Mouse (Mus musculus) forebrain, embryonic 11.5 days (tissue): ENCODE data around the gene Gm45062. TPM values are rescaled to one million over a fixed set of nuclear protein-coding genes. Genes with fewer than 3 reads are reported as not detected.

Experiments
- ATAC-seq: fragments of 200-750 bp; cut with Nextera tagmentation; replicated peaks from 2 replicates; pipeline ENCODE4 v1.8.0; 2017; ENCODE audit warnings: moderate TSS enrichment; ENCODE audit not compliant: low FRiP score
- DNase-seq: peaks from one replicate; pipeline ENCODE4 v3.0.0-alpha.2; 2017; ENCODE audit warnings: low spot score
- H3K27ac ChIP-seq: fragments of 300-500 bp; sonication (generic); 2 replicates; pipeline ENCODE4 v1.5.1; 2014; ENCODE audit warnings: low read depth, low read length
- H3K27me3 ChIP-seq: fragments of 300-500 bp; sonication (generic); 2 replicates; pipeline ENCODE4 v1.6.1; 2014; ENCODE audit warnings: mild to moderate bottlenecking, low read length, mixed read lengths; ENCODE audit not compliant: control insufficient read depth, insufficient read depth
- H3K36me3 ChIP-seq: fragments of 300-500 bp; sonication (generic); 2 replicates; pipeline ENCODE4 v1.6.1; 2014; ENCODE audit warnings: mild to moderate bottlenecking, low read length, moderate library complexity, mixed read lengths; ENCODE audit not compliant: control insufficient read depth, insufficient read depth
- H3K4me1 ChIP-seq: fragments of 300-500 bp; sonication (generic); replicated peaks from 2 replicates; pipeline ENCODE4 v1.6.1; 2014; ENCODE audit warnings: low read length, mixed read lengths; ENCODE audit not compliant: control insufficient read depth, insufficient read depth
- H3K4me2 ChIP-seq: fragments of 300-500 bp; sonication (generic); 2 replicates; pipeline ENCODE4 v1.6.1; 2014; ENCODE audit warnings: low read depth, mild to moderate bottlenecking, low read length, moderate library complexity, mixed read lengths; ENCODE audit not compliant: severe bottlenecking
- H3K4me3 ChIP-seq: fragments of 300-500 bp; sonication (generic); 2 replicates; pipeline ENCODE4 v1.5.1; 2014; ENCODE audit warnings: low read depth, low read length
- H3K9ac ChIP-seq: fragments of 300-500 bp; sonication (generic); 2 replicates; pipeline ENCODE4 v1.6.1; 2014; ENCODE audit warnings: low read length
- H3K9me3 ChIP-seq: fragments of 300-500 bp; sonication (generic); 2 replicates; pipeline ENCODE4 v1.6.1; 2016; ENCODE audit warnings: low read length, mixed read lengths; ENCODE audit not compliant: control insufficient read depth
- WGBS: fragments of 180-500 bp; shearing (Covaris S2); extraction: QIAGEN DNeasy Blood & Tissue Kit; methylation state at CpG from one replicate; pipeline ENCODE4 v1.1.7; 2014; 5-methylcytosine and 5-hydroxymethylcytosine counted together
- polyA plus RNA-seq: library from polyadenylated mRNA; unstranded; fragments of >200 nt; fragmentation: Nextera tagmentation; extraction: Ambion mirVana; gene quantifications from 2 replicates; pipeline ENCODE4 v1.2.1, GENCODE M21; 2014

Gene Gm45062
- polyA plus RNA-seq, 1 experiment from 2014 or later: 19.1 TPM

DNA sequence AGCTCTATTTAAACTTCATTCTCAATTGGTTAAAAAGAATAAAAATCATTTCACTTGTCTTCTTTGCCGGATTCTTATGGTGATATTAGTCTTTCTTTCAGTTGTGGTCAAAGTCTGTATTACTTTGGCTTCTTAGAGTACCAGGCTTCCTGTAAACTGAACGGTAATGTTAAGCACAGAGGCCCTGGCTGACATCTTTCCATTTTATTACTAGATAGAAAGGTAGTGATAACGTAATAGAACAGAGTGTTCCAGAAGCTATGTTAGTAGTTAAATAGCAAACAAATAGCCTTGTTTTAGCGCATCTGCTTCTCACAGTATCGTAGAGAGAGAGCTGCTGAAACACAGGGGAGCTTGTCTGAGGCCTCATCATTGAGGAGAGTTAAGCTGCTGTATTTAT, 146.6 kb downstream of the Gm45062 start:
- Histone ChIP-seq H3K4me1 (no peaks in the 10 kb centered on the region), H3K27me3 (no peaks in the 10 kb centered on the region), H3K9me3 (no peaks in the 10 kb centered on the region), H3K9ac (no peak overlapping the region), H3K27ac (no peak overlapping the region), H3K4me3 (no peak overlapping the region), H3K36me3 (no peaks in the 10 kb centered on the region), H3K4me2 (no peak overlapping the region)
- no peak for ATAC-seq
- WGBS: 91% methylated on average over 5 of the region's 5 CpGs
- DNase-seq: no peak

DNA sequence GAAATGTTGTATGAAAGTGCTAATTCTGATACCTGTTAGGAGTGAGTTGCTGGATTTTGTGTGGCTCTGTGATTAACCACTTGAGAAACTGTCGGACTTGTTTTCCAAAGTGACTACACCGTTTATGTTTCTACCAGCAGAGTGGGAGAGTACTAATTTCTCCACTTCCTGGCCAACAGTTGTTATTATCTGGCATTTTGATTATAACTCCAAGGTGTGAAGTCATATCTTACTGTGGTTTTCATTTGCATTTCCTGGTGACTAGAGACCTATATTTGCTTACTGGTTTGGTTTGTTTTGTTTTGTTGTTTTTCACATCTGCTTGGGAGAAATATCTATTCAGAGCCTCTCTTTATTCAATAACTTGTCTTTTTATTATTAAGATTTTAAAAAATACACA, 149.1 kb downstream of the Gm45062 start:
- DNase-seq: no peak

GRCm38 (mm10) chr6:8409865-8410264, 150.6 kb downstream of the Gm45062 start:
- Histone ChIP-seq H3K36me3 (no peaks in the 10 kb centered on the region), H3K9me3 (no peaks in the 10 kb centered on the region), H3K9ac (no peak overlapping the region), H3K27me3 (no peaks in the 10 kb centered on the region), H3K4me3 (no peak overlapping the region), H3K27ac (no peak overlapping the region), H3K4me2 (no peak overlapping the region), H3K4me1 (no peaks in the 10 kb centered on the region)
- DNase-seq: no peak
- no peak for ATAC-seq
- 87% methylated on average over 4 of the region's 4 CpGs for WGBS

More for the DNA sequence above, 149.1 kb downstream of the Gm45062 start:
- no peaks in the 10 kb centered on the region for H3K9me3 ChIP-seq
- no peaks in the 10 kb centered on the region for H3K4me1 ChIP-seq
- no peaks in the 10 kb centered on the region for H3K27me3 ChIP-seq
- ATAC-seq: no peak
- no peaks in the 10 kb centered on the region for H3K36me3 ChIP-seq
- H3K9ac ChIP-seq: no peak overlapping the region
- H3K4me3 ChIP-seq: no peak overlapping the region
- H3K4me2 ChIP-seq: no peak overlapping the region
- no peak overlapping the region for H3K27ac ChIP-seq
- WGBS: 91% methylated on average over 2 of the region's 2 CpGs

- no peak overlapping the region for H3K4me3 ChIP-seq
These were observed 153.8 kb downstream of the Gm45062 start for GRCm38 (mm10) chr6:8412845-8413598.

GRCm38 (mm10) chr6:8414020-8414419, 154.8 kb downstream of the Gm45062 start:
- Histone ChIP-seq H3K27ac (no peak overlapping the region), H3K4me1 (no peaks in the 10 kb centered on the region), H3K4me3 (no peak overlapping the region), H3K9ac (no peak overlapping the region), H3K9me3 (no peaks in the 10 kb centered on the region), H3K36me3 (no peaks in the 10 kb centered on the region), H3K4me2 (no peak overlapping the region), H3K27me3 (no peaks in the 10 kb centered on the region)
- ATAC-seq (no peak), DNase-seq (no peak)
- 54% methylated on average over 9 of the region's 9 CpGs for WGBS

More at GRCm38 (mm10) chr6:8412845-8413598, 153.8 kb downstream of the Gm45062 start:
- H3K9me3 ChIP-seq: no peaks in the 10 kb centered on the region
- H3K4me1 ChIP-seq: no peaks in the 10 kb centered on the region
- ATAC-seq (peak; percentile 27; the same call in 1 of the 2 replicates), DNase-seq (no peak)
- H3K36me3 ChIP-seq: no peaks in the 10 kb centered on the region
- H3K27me3 ChIP-seq: no peaks in the 10 kb centered on the region
- H3K4me2 ChIP-seq: no peak overlapping the region
- WGBS: 76% methylated on average over 10 of the region's 10 CpGs
- H3K27ac ChIP-seq: no peak overlapping the region
- H3K9ac ChIP-seq: no peak overlapping the region

DNA sequence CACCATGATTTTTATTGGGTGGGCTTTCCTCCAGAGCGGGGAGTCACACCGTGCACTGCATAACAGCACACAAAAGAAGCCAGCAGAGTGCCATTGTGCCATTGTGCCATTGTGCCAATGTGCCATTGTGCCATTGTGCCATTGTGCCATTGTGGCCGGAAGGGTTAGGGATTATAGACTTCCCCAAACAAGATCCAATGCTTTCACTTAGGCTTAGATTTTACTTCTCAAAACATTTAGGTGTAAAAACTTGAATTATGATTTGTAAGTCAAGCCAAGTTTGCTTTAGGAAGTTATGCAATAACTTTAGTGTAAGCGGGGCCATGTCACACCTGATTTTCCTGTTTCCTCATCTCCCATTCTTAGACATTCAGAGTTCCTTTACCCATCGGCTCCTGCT, 156.6 kb downstream of the Gm45062 start:
- ATAC-seq: no peak
- no peak overlapping the region for H3K4me2 ChIP-seq

DNA sequence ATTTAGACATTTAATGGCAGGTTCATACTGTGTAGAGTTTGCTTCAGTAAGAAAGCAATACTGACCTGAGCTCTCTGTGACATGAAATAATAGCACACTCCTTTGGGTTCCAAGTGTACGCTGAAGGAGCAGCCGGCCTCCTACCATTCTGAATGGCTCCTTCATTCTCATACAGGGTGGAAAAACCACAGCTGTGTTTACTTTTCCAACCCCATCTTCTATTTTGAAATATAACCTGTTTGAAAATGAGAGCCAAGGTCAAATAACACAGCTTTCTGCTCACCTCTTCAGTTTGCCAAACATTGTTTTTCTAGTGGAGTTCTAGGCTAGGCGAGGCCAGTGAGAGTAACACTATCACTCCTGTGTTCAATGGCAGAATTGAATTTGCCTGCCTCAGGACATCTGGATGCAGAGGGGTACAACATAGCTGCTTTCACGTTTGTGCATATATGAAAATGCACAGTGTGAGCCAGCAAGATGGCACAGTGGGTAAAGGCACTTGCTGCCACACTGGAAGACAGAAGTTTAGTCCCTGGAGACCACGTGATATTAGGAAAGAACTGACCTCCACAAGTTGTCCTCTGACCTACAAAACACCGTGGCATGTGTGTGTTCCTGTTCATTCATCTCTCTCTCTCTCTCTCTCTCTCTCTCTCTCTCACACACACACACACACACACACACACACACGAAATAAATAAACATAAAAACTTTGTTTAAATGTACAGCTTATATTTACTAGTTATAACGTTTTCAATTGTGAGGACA, 157.7 kb downstream of the Gm45062 start:
- H3K9ac ChIP-seq: no peak overlapping the region
- no peak overlapping the region for H3K4me3 ChIP-seq
- H3K9me3 ChIP-seq: no peaks in the 10 kb centered on the region
- no peaks in the 10 kb centered on the region for H3K36me3 ChIP-seq
- no peak overlapping the region for H3K4me2 ChIP-seq
- 82% methylated on average over 8 of the region's 8 CpGs for WGBS
- no peak overlapping the region for H3K27ac ChIP-seq
- no peaks in the 10 kb centered on the region for H3K27me3 ChIP-seq
- H3K4me1 ChIP-seq: no peaks in the 10 kb centered on the region
- no peak for DNase-seq
- ATAC-seq: no peak

More for the DNA sequence above, 156.6 kb downstream of the Gm45062 start:
- no peak overlapping the region for H3K4me3 ChIP-seq
- H3K9ac ChIP-seq: no peak overlapping the region
- no peak overlapping the region for H3K27ac ChIP-seq
- H3K27me3 ChIP-seq: no peaks in the 10 kb centered on the region
- H3K36me3 ChIP-seq: no peaks in the 10 kb centered on the region
- DNase-seq: no peak
- H3K9me3 ChIP-seq: no peaks in the 10 kb centered on the region
- WGBS: 73% methylated on average over 5 of the region's 5 CpGs
- no peaks in the 10 kb centered on the region for H3K4me1 ChIP-seq

- Histone ChIP-seq H3K4me2 (no peak overlapping the region), H3K4me1 (0 out of 2 replicates have a peak, but pooled peaks cover 2% of the 10 kb centered on the region), H3K9me3 (no peaks in the 10 kb centered on the region), H3K27ac (no peak overlapping the region), H3K27me3 (no peaks in the 10 kb centered on the region), H3K36me3 (no peaks in the 10 kb centered on the region), H3K4me3 (no peak overlapping the region), H3K9ac (no peak overlapping the region)
- DNase-seq (no peak), ATAC-seq (no peak)
- WGBS: 71% methylated on average over 4 of the region's 4 CpGs
These were observed 160.4 kb downstream of the Gm45062 start for GRCm38 (mm10) chr6:8419485-8420186.
